Mouse (Mus musculus): ENCODE data around the gene B2m. TPM values are rescaled to one million over a fixed set of nuclear protein-coding genes. Genes with fewer than 3 reads are reported as not detected.

B2m gene
- polyA plus RNA-seq (2017; shearing (Covaris generic)): 5,735 TPM

DNA sequence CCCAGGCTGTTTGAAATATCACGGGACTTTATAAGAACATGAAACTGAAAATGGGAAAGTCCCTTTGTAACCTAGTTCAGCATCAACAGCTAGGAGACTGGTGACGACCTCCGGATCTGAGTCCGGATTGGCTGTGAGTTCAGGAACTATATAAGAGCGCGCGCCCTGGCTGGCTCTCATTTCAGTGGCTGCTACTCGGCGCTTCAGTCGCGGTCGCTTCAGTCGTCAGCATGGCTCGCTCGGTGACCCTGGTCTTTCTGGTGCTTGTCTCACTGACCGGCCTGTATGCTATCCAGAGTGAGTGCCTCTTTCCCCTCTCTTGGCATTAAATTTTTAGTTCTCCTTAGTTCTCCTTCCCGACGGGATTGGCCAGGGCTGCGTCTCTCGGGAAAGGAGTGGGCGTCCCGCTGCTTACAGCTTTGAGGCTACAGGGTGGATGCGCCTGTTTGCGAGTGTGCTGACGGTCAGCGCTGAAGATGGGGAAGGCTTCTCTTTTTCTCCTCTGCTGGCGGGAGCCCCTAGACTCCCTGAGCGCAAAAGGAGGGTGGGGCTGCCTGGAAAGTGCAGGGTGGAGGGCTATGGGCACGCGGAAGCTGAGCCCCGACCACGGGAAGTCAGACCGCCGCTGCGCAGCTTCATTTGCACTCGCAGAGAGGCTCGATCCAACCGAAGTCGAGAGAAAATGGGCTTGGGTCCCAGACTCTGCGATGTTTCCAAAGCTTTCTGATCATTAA lies at the start of gene B2m:
Gene B2m (plus strand): TSS at position 179 of the 734 bp plus-strand sequence.

DNA sequence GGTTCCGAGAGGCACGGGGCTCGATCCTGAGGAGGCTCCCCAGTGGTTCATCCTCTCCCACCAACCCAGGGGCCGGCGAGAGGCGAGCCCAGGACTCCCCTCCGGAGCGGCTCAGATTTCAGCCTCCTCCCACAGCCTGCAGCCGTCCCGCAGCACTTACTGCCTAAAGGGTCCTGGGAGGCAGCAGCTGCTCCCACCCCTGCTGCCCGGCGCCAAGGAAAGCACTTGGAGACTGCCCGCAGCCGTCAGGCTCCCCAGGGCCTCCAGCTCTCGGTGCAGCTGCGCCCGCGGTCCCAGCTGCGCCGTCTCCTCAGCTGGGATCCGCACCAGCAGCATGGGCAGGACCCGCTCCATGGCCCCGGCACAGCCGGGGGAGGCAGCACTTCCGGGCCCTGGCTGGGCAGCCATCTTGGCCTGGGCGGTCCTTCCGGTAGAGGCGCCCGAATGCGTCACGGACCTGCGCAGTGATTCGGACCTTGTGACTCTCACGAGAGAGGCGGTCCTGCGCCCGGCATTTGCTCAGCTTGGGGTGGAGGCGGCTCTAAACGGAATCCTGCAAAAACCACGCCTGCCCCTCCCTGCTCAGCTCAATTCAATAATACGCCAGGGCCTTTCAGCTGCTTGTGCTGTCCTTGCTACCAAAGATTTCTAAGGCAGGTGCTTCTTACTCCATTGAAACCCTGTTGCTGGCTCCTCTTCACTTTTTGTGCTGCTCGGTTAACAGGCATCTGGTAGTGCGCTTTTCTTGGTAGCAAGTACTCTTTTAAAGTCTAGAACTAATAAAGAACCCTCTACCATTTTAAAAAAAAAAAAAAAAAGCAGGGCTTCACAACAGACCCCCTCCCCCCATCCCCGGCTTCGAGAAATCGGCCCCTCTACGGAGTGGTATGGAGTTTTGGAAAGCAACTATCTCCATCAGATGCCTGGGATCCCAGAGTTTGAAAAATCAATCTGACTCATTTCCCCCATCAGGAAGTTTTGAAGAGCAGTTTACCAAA lies 29.2 kb upstream of the B2m start, which contains the start of gene Spg11:
Gene Spg11 (minus strand): TSS at position 426 of the 998 bp plus-strand sequence.

DNA sequence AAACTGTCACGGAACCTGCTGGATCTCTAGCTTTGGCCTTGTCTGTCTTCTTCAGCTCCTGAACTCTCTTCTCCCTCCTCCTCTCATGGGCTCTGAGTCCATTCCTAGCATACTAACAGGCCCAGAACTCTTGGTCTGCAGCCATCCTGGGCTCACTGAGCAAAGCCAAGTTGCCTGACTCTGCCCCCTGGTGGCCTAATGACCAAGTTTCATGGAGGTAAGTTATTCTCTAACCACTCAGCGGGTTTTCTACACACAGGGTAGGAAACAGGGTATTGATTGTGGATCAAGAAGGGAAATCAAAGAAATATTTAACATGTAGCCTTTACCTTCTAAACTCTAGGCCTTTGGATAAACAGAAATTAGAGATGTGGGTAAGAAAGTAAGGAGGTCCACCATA lies 13.2 kb downstream of the B2m start, which contains the start of gene Trim69:
Gene Trim69 (plus strand): TSS at position 21 of the 400 bp plus-strand sequence.

DNA sequence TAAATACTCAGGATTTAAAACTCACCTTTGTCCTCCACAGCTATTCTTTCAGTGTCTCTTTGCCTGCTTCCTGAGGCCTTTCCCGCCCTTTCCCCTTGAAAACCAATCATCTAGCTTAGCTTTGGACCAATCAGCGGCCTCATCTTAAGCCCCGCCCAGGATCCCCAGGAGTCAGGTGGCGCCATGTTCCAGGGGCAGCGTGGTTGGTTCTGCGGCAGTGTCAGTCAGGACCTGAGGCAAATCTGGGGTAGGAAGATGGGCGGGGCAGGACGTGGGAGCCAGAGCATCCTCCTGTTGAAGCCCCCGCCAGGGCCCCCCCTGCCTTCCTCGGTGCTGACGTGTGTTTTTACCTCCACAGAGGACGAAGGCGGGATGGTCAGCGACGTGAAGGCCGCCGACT lies 38.6 kb downstream of the B2m start, which contains the start of the genes Patl2 and Terb2:
Gene Patl2 (minus strand): TSS at position 84 of the 400 bp plus-strand sequence.
Gene Terb2 (plus strand): TSS at position 167 of the 400 bp plus-strand sequence.

Other genes with a start within 250 kb of the B2m start
- 55.5 TPM for gene Ctdspl2, start 191.7 kb upstream of the B2m start, polyA plus RNA-seq (2017; shearing (Covaris generic))
- not detected for gene Mageb3, start 191.6 kb upstream of the B2m start, polyA plus RNA-seq (2017; shearing (Covaris generic))
- gene Eif3j1, start 119.1 kb upstream of the B2m start, polyA plus RNA-seq (2017; shearing (Covaris generic)): 23.7 TPM
- 15.3 TPM for gene Spg11, start 29.3 kb upstream of the B2m start, polyA plus RNA-seq (2017; shearing (Covaris generic))
- gene Trim69, start 13.0 kb downstream of the B2m start, polyA plus RNA-seq (2017; shearing (Covaris generic)): 0.20 TPM
- 0.61 TPM for gene Patl2, start 38.5 kb downstream of the B2m start, polyA plus RNA-seq (2017; shearing (Covaris generic))
- gene Terb2, start 38.6 kb downstream of the B2m start, polyA plus RNA-seq (2017; shearing (Covaris generic)): not detected
- gene Sord, start 87.1 kb downstream of the B2m start, polyA plus RNA-seq (2017; shearing (Covaris generic)): 3.7 TPM
- not detected for gene Duox2, start 150.8 kb downstream of the B2m start, polyA plus RNA-seq (2017; shearing (Covaris generic))
- gene Duoxa2, start 151.2 kb downstream of the B2m start, polyA plus RNA-seq (2017; shearing (Covaris generic)): not detected
- gene Duoxa1, start 166.0 kb downstream of the B2m start, polyA plus RNA-seq (2017; shearing (Covaris generic)): not detected
- gene Duox1, start 168.0 kb downstream of the B2m start, polyA plus RNA-seq (2017; shearing (Covaris generic)): not detected
- 6.5 TPM for gene Shf, start 221.5 kb downstream of the B2m start, polyA plus RNA-seq (2017; shearing (Covaris generic))